Mouse (Mus musculus): ENCODE data around the gene Oscar.
A peak's percentile ranks its signal among the peaks of the same experiment; 100 is the strongest.

Oscar gene

DNA sequence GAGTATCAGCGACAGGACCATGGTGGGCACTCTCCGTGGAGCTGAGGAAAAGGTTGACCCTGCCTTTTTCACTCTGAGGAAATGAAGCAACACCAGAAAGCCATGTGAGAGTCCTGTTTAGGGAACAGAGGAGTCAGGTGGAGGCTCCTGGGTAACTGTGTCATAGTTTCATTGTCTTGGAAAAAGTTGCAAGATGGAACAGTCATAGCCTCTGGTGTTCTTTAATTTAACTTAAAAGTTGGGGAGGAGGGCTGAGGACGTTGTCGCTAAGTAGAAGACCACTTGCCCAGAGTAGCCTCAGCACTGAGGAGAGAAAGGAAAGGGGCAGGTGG, at the start of gene Oscar:
Oscar (minus strand) TSS at position 101 of the 332 bp plus-strand sequence.
- no peak for DNase-seq

DNA sequence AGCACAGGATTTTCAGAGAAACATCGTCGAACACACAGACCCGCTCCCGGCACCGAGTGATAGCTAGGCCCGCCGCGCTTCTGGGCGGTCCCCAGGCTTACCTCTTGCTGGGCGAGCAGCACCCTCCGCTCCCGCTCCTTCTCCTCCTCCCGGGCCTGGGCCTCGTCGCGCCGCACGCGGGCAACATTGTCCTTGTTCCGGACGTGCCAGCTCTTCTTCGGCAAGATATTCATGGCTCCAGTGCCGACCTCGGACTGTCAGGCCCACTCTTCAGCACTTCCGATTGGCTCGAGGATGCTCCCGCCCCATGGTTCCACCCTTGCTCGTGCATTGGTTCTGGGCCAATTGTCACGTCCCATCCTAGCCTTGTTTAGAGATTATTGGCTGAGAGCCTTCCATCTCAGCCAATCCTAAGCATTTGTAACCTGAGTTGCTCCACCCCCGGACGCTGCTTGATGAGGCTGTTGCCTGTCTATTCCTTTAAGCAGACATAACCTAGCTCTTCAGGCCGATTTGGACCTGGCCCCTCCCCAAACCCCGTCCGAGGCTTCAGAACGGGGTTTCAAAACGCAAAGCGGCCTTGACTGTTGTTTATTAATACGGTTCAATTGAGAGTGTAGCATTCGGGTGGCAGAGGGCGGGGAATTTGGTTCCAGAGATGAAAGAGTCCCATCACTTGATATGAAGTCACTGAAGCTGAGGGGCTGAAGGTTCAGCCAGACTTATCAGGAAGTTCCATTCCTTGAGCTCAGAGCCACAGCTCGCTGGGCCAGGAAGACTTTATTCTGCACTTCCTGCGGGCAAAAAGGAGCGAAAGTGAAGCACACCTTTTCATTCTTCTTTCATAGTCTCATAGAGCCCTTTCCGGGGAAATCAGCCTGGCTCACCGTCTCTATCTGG, 49.5 kb upstream of the Oscar start, which contains the start of gene Leng1:
Leng1 (minus strand) TSS at position 626 of the 900 bp plus-strand sequence.
- peak; percentile 100 for DNase-seq

DNA sequence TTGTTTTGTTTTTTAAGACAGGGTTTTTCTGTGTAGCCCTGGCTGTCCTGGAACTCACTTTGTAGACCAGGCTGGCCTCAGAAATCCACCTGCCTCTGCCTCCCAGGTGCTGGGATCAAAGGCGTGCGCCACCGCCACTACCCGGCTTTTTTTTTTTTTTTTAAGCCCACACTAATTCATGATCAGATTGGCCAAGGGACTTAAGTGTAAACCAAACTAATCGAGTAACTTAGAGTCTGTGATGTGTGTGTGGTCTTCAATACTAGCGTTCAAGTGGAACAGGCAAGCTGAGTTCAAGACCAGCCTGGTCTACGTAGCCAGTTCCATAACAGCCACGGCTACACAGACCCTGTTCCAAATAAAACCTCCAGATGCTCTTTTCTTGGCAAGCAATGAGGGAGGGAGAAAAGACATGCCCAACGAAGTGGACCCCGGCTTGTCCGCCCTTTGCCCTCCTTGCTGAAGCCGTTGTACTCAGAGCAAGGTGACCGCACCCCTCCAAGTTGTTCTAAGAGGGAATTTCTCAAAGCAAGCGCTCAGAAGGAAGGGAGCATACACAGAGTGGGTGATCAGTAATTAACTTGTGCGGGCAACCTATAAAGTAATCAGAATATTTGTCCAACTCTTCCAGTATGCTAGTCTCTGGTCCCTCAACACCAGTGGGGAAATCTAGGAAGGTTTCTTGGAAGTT, 48.7 kb upstream of the Oscar start:
- DNase-seq, result no peak

DNA sequence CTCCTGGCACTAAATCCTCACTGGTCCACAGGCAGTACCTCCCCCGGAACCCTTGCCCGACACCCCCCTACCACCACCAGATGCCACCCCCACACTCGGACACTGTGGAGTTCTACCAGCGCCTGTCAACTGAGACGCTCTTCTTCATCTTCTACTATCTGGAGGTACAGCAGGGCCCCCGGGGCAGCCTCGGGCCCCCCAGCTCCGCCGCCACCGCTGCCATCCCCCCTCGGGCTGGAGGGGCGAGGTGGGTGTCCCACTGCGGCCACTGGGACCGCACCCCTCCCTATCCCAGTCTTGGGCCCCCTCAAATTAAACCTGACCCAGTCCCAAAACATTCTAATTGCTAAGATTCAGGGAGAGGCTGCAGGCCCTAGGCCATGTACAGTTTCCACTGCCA, 42.6 kb upstream of the Oscar start:
- peak; percentile 92 for DNase-seq

DNA sequence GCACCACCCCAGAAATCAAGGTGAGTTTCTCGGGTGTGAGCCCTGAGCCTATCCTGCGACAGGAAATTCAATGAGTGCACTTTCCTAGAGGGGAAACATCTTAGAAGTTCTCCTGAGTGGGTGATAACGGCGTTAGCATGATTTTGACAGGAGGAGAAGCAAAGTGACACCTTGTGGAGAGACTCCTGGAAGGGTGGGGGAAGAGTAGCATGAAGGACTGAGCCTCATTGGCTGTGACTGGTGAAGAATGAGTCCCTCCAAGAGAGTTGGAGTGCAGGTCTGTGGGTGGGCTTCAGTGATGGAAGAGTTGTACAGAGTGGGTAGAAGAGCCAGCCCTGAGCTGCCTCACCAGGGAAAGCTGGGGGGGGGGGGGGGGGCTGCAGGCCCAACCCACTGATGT, 41.0 kb upstream of the Oscar start:
- DNase-seq, result no peak

DNA sequence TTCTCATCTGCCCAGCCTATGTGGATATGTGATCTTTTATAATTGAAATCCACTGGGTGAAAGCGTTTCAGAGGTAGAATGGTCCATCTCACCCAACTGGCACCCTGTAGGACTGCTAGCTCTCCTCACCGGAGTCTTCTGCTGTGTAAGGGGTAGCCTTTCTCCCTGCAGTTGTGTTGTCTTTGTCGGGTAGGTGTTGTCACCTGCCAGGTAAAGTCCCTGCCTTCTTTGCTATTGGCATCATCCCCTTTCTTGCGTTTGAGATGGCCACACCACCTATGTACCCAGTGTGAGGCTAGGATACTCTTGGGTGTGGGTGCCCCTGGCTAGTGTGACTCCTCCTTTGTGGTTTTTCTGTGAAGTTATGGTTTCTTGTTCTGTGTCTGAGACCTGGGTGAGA, 30.7 kb upstream of the Oscar start:
- peak; percentile 90 for DNase-seq

DNA sequence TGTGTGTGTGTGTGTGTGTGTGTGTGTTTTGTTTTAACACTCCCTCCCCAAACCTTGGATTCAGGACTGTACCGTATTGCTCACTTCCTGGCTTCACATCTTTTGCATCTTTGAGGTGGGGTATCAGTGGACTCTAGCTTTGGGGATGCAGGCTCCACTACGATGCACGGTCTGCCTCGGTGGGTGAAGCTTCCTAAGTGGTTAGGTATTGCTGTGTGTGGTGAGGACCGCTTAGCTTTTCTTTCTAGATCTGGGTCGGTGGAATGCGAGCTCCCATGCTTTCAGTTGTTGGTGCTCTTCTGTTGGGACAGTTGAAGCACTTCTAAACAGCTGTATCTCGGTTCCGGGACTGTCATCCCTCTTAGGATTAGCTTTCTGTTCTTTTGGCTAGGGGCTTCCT, 30.2 kb upstream of the Oscar start:
- DNase-seq, result peak; percentile 85

DNA sequence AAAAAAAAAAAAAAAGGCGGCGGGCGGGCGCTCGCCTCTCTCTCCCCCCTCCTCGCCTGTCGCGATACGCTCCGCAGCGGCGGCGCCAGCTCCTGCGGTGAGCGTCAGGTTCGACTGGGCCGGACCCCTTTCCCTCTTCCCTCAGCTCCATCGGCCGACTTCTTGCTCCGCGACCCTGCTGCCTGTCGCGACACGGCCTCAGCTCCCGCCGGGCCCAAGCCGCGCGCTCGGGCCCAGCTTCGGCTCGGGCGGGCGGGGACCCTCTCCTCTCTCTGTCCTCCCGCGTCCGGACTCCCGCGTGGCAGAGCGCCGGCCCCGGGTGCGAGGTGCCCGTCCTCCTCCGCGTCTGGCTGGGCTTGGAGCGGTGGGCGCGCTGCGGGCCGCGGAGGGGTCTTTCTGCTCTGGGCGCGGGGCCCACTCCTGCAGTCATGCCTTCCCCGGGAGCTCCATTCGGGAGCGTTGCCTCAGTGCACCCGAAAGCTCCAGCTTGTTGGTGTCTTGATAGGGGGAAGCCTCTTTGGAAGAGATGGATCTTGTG, 29.6 kb upstream of the Oscar start:
- no peak for DNase-seq

DNA sequence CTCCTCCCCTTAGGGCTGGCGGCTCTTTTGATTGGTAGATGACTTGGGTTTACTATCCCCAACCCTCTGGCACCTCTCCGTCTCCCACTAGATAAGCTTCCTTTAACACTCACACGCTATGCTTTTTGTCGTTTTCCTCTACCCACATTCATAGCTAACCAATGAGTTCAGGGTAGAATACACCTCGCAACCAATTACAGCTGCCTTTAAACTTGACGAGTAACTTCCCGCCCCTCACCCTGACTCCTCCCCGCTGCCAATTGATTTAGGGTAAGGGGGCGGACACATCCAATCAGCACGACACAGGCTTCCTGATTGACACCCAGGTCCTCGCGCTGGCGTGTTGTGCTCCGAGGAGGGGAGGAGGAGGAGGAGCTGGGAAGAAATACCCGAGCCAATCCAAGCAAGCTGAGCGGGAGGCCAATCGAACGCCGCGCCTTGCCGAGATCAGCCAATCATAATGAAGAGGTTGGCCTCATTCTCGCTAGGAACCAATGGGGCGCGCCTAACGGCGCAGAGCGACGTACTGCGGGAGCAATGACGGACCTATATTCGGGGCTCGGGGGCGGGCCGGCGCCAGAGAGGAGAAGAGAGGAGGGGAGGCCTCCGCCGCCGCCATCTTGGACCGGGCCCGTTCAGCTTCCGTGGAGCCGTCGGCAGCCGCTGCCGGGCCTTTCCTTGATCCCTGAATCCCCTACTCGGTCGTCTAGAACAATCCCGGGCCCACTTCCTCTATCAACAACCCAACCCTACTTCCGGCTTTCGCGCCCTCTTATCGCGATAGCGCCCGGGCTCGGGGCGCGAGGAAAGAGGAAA, 28.9 kb upstream of the Oscar start, which contains the start of gene Cnot3:
Cnot3 (plus strand) TSS at position 597 of the 816 bp plus-strand sequence.
- DNase-seq, result peak; percentile 100

DNA sequence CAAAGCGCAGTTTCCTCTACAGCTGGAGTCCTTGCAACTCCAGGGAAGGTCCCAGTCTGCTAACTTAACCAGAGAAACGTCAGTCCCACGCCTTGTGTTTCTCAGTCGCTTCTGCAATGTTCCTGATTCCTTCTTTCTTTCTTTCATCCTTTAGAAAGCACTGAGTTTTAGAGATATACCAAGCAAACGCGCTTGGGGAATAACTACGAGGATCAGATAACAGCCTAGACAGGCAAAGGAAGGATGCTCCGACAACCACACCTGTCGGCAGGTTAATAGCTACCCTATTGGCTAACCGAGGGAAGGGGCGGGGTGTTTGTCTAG, 28.4 kb upstream of the Oscar start:
- DNase-seq, result no peak

DNA sequence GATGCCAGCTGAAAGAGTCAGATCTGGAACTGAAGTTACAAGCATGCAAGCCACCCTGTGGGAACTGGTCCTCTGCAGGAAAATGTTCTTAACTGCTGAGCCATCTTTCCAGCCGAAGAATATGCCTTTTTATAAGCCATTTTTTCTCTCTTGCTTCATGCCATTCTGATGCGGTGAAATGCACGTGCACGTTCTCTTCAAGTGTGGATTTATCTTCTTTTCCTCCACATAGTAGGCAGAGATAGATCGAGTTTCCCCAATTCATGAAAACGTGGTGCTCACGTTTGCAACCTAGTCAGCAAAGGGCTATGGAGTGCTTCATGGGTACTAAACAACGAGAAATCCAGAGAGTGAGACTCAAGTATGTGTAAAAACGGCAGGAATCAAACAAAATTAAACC, 27.9 kb upstream of the Oscar start:
- no peak for DNase-seq

DNA sequence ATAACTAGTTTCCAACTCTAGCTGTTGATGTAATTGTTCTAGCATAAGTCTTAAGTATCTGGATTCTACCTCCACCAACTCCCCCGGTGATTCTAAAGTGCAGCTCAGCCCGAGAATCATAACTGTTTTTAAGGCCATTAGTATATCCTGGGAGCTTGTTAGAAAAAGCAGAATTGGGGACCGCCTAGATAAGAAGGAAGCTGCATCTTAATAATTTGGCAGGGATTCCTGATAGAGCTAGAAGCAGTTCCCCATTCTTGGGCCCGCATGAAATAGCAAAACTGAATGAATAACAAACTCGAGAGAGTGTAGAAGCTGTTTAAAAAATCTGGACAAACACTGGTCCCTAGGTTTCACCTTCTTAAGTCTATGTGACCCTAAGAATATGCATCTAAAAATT, 27.5 kb upstream of the Oscar start:
- peak; percentile 79 for DNase-seq

DNA sequence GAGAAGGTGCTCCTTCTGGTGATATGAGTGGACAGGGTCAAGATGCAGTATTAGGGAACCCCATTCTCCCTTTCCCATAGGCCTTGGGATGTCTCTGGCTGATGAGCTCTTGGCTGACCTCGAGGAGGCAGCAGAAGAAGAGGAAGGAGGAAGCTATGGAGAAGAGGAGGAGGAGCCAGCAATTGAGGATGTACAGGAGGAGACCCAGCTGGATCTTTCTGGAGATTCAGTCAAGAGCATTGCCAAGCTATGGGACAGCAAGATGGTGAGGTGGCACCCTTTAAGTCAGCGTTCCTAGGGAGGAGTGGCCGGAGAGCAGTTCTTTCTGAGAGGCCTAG, 14.5 kb upstream of the Oscar start:
- DNase-seq, result no peak

DNA sequence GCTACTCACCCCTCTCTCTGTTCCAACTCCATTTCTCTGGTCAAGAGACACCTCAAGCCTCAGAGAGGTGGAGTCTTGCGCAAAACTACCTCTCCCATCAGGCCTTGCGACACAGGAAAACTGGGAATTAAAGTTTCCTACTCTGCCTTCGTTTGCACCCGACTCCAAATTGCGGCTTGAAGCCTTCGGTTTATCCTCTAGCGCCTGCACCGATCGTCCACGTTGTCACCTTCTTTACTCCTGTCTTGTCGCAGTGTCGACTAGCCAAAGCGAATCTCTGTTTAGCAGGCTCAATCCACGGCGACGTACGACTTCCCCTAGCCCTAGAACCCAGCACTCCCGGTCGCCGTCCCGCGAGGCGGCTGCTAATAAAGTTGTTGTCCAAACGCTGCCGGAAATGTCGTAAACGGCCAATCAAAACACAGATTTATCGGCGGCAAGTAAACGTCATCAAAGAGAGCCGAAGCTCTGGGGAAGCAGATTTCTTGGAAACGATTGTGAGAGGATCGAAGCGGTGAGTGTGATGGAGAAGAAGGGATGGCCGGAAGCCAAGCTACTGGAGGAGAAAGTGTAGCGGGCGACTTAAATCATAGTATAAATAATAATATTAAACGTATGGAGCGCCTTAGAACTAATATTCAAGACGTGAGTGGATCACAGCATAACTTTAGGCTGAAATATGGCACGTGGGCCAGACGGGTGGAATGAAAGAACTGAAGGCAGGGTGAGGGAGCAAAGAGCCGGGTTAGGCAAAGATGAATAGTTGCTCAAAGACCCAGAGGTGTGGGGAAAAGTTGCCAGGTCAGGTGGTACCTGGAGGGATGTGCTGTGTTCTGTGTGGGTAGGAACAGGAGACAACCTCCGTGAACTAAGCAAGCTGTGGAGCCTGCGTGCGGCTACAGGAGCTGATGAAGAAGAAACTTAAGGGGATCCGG, 13.9 kb upstream of the Oscar start, which contains the start of the genes Tfpt and Prpf31:
Tfpt (minus strand) TSS at position 387 of the 935 bp plus-strand sequence.
Prpf31 (plus strand) TSS at position 443 of the 935 bp plus-strand sequence.
- peak; percentile 99 for DNase-seq

DNA sequence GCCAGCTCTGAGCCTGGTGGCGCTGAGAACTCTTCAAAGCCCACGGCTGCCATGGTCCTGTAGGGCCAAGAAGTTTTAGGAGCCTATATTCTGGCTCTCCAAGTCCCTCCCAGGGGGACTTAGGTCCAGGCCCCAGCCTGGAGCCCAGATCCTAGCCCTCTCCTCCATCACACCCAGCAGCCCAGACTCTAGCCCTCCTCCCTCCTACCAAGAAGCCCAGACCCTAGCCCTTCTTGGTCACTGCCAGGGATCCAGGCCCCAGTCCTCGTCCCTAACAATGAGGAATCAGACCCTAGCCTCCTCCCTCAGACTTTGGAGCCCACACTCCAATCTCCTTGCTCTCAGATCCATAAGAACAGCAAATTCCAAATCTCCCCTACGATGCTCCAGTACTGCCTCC, 13.1 kb upstream of the Oscar start:
- peak; percentile 93 for DNase-seq

DNA sequence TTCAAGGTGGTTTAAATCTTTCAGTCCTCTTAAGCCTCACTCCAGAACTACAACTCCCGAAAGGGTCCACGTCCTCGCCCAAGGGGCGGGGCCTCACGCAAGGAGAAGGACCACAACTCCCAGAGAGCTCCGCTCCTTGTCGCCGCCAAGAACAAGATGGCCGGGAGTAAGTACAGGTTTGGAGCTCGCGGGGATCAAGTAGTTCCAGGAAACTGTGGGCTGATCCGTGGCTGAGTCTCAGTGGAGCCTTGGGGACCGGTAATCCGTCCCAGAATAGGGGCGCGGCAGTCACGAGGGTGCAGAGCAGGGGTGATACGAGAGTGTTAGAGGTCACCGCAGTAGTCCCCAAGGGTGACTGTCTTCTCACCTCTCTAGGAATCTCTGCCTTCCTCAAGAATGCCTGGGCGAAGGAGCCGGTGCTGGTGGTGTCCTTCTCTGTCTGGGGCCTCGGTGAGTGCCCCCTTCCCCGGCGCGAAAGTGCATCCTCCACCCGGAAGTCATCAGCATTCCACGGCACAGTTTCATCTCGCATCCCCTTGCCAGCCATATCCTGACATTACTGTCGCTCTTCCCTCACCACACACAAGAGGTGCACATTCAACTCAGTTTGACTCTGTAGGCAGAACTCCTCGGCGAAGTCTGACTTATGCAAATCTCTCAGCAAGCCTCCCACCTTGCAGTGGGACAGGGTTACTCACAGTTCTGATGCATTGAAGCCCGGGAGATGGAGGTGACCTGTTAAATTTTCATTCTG, 1.5 kb upstream of the Oscar start, which contains the start of gene Ndufa3:
Ndufa3 (plus strand) TSS at position 132 of the 754 bp plus-strand sequence.
- DNase-seq, result peak; percentile 99

DNA sequence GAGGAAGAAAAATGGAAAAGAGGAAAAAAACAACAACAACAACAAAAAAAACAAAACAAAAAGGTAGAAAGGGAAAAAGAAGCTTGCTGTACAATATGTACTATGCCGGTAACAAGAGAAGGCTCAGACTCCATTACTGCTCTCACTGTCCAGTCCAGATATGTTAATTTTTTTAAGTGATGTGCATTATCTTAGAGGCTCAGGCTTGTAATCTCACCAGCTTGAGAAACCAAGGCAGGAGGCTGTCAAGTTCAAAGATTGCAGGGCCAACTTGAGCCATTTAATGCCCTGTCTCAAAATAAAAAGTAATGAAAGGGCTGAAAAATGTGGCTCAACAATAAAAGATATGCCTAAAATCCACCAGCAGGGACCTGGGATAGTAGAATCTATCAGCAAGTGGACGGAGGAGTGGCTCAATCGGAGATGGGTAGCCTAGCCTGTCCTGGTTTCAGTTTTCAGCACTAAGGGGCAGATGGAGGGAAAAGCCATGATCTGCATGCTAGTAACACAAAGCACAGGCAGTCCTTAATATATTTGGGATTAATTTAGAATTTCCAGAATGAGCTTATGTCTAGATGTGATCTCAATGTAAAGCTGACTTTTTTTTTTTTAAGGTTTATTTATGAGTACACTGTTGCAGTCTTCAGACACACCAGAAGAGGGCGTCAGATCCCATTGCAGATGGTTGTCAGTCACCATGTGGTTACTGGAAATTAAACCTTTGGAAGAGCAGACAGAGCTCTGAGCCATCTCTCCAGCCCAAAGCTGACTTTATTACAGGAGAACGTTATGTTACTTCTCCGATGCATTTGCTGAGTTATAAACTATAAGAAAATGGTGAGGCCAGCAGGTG, 658 bp upstream of the Oscar start:
- DNase-seq, result no peak

DNA sequence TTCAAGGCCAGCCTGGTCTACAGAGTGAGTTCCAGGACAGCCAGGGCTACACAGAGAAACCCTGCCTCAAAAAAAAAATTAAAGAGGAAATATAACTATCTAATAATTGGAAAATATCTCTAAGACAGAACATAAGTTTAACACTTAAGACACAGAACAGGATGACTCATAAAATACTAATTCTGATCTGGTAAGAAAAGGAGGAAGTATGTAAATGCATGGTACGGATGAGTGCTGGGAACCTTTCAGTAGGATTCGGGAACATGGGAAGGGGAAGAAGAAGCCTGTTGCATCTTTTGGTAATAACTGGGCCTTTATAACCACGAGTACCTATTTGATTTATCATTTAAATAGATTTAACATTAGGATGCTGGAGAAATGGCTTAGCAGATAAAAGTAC, 1.9 kb downstream of the Oscar start:
- no peak for DNase-seq

DNA sequence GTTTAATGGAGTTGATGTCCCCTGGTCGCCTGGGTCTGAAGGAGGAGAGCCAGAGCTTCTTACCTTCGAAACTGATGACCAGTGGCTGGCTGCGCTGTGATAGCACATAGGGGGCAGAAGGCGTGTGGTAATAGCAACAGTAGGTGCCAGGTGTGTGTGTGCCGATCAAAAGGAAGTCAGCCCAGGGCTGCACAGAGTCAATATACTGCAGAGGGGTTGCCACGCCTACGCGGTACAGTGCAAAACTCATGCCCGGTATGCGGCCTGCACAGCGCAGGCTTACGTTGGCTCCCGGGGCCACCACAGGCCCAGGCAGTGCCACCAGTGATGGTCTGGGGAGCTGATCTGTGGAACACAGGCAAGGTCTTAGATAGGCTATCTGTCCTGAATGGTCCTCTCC, 5.0 kb downstream of the Oscar start:
- no peak for DNase-seq

DNA sequence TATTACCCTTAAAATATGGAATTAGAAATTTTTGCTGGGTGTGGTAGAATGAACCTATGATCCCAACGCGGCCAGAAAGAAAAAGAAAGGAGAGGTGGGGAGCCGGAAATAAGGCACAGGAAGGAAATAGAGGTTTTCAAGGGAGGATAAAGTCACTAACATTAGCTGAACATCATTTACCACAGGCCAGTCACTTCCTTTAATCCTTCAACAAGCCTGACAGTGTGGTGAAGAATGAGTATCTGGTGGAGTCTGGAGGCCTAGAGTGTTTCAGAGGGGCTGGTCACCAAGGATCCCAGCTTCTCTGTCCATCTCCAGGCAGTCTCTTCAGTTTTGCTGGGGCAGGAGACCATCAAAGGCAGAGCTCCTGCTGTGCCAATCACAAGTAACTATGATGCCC, 5.5 kb downstream of the Oscar start:
- no peak for DNase-seq
